Mouse (Mus musculus): ENCODE measurements around the gene Axdnd1. TPM values are rescaled to one million over a fixed set of nuclear protein-coding genes. Genes with fewer than 3 reads are reported as not detected.
"Not testable (repeated sequence)": the region's sequence is repeated elsewhere in the genome, so short reads cannot be mapped to it uniquely, and the experiment has no call there.

Gene Axdnd1
- total RNA-seq, 2 experiments from 2014 or later = not detected

DNA sequence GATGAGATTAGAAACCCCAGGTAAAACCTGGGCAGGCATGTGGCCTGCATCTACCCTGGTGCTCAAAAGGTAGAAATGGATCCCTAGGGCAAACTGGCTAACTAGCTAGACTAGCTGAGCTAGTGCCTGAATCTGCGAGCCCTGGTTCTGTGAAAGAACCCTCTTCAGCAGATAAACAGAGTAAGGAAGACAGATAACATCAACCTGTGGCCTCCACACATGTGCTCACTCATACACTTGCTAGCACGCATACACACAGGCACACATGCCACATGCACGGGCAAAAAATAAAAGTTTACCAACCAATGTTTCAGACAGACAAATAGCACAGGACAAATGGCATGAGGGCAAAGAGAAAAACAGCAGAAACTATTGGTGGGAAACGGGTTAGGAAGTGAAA lies 70.5 kb downstream of the Axdnd1 start:
- intact Hi-C loops (cut with DNase I) = no loop called here
- no peak for DNase-seq (ENCODE audit: low spot score)

DNA sequence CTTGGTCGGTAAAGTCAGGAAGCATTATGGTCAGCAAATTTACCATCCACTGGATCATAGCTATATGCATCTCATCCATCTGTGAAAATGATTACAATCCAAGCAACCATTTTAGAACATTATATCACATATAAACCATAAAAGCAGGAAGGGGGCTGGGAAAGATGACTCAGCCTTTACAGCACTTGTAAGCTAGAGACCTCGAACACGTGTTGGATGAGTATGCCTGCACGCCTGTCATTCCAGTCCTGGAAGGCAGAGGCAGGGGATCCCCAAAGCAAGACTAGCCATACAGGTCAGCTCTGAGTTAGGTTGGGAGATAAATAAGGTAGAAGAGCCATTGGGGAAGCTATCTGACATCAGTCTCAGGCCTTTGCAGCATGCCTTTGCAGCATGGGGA lies 71.9 kb downstream of the Axdnd1 start:
- no peak for DNase-seq (ENCODE audit: low spot score)
- intact Hi-C loops (cut with DNase I) = no loop called here

DNA sequence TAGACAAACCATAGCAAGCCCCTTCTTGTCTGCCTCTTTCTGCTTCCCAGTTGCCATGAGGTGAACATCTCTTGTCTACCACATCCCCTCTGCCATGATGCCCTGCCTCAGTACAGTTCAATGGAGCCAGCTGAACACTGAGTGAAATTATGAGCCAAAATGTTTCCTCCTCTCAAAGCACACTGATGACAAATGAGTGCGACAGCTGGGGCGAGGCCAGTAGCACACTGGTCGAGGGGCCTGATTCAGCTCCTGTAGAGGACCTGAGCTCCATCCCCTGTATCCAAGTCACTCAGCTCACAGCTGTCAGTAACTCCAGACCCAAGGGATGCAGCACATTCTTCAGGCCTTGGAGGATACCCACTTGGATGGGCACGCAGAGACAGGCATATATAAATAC lies 75.3 kb downstream of the Axdnd1 start:
- no peak for DNase-seq (ENCODE audit: low spot score)
- intact Hi-C loops (cut with DNase I) = no loop called here

DNA sequence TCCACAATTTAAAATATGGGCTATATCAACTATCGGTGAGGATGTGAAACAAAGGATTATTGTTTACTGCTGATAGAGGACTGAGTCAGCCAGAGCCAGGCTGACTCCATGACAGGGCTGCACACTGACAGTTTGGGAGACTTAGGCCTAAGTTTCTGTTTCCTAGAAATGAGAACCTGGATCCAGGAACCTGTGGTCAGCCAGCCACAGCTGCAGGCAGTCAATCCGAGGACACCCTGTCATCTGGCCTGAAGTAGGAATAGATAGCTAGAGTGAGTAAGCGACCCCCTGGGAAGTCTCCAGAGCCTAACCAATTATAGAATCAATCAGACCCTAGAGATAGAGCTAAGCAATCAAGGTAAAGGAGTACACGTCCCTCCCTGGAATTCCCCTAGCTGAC lies 76.5 kb downstream of the Axdnd1 start:
- DNase-seq (ENCODE audit: low spot score) = no peak
- intact Hi-C loops (cut with DNase I) = no loop called here

DNA sequence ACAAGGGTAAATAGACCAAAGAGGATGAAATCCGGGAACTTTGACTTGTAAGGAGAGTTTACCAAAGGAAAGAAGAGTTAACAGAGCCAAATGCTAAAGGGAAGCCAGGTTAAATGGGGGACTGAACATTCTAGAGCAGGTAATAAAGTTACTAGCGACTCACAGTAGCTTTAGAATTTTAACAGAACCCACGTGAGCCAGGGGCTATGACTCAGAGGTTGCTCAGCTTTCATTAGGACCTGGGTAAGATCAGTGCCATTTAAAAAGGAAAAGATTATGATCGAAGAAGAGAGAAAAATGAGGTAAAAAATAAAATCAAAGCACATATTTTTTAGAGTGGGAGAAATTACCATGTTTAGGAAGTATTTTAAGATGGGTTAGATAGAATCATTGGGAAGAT lies 80.1 kb downstream of the Axdnd1 start:
- intact Hi-C loops (cut with DNase I) = no loop called here
- DNase-seq (ENCODE audit: low spot score) = no peak

DNA sequence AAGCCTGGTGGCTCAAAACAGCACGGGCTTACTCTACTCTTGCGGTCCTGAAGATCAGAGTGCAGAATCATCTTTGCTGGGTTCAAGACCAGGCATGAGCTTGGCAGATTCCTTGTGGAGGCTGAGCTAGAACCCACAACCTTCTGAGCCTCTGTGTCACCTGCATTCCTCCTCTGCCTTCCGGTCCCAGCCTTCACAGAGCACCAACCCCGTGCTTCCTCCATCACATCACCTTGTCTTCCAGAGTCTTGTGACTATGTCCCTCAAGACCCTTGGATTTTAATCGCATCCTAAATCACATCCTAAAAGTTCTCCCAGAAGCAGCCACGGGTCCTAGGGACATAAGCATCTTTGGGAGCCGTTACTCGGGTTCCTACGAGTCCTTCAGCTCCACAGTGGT lies 97.8 kb downstream of the Axdnd1 start:
- DNase-seq (ENCODE audit: low spot score) = no peak
- intact Hi-C loops (cut with DNase I) = no loop called here

DNA sequence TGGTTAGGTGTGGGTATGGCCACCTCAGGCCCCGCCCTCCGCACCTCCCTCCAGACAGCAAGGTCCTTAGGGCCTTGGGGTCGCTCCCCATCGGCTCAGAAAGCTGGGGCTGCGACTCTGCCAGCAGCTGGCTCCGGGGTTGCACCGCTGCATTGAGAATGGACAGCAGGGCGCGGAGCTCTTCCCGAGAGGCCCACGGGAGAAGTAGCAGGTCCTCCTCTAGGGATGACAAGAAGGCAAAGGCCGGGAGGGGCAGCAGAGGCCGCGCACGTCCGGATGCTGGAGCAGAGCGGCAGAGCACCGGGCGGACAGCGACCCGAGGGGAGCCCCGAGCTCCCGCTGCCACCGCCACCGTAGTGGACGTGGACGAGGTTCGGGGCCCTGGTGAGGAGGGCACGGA lies 110.3 kb downstream of the Axdnd1 start, which contains the start of gene Nphs2:
Gene Nphs2, plus strand, starts transcription at position 98 of the 400 bp plus-strand sequence.
- no peak for DNase-seq (ENCODE audit: low spot score)

DNA sequence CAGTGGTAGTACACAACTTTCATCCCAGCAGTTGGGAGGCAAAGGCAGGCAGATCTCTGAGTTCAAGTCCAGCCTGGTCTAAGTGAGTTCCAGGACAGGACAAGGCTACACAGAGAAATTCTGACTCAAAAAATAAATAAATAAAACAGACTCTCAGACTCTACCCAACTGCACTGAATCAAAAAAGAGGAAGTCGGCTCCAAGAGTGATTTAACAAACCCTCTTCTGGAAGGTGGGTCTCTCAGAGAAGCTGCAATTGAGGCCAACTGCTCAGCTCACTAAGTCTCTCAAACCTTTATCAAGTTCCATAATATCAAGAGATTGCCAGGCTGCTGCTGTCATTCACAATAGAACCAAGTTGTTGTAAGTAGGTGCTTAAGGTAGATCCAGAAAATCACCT lies 112.4 kb downstream of the Axdnd1 start:
- intact Hi-C loops (cut with DNase I) = no loop called here
- no peak for DNase-seq (ENCODE audit: low spot score)

More for the DNA sequence above, 110.3 kb downstream of the Axdnd1 start, which contains the start of gene Nphs2:
- intact Hi-C loops (cut with DNase I) = no loop called here

DNA sequence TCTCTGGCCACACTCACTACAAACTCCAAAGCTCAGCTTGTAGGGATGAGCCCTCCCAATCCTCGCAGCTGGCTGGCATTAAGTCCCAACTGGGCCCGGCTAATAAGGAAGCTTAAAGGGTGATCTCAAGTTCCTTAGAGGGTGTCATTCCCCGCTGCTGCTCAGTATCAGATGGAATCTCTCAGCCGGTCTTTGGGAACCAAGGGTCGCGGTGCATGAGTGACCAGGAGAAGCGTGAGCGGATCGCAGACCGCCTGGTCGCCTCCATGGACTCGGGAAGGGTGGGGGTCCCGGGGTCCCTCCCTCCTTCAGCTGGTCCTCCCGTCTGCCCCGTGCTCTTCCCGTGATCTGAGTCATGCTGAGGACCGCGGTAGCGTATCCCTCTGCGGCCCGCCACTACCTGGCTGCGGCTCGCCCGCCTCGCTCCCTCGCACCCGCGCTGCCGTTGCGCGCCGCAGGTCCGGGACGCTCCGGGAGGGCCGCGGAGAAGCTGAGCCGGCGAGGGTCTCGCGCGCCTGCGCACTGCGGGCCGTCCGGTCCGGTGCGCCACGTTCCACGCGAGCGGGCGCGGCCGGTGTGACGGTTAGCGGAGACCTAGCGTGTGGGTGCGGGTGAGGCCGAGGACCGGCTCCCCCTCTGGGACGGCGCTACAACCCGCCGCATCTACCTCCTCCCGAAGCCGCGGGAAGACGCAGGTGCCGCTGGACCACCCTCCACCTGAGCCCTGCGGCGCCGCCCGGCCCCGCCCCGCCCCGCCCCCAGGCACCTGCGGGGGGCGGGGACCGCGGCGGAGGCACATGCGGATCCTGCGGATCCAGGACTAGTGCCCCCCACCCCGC lies 117.8 kb downstream of the Axdnd1 start, which contains the start of gene Tdrd5:
Gene Tdrd5, minus strand, starts transcription at position 754 of the 839 bp plus-strand sequence.
- no peak for DNase-seq (ENCODE audit: low spot score)
- intact Hi-C loops (cut with DNase I) = no loop called here

DNA sequence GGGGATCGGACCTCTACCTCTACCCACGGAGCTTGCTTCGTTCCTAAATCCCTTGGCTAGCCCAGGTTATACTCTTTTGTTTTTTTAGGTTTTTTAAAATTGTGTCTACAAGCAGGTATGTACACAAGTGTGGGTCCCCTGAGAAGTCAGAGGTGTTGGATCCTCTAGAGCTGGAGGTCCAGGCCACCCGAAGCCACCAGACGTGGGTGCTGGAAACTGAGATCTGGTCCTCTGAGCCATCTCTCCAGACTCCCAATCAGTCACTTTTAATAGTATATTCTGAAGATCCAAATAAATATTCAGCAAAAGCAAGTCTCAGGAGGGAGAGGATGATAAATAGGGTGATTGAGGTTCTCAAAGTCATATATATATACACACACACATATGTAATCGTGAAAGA lies 130.9 kb downstream of the Axdnd1 start:
- no peak for DNase-seq (ENCODE audit: low spot score)
- intact Hi-C loops (cut with DNase I) = no loop called here

DNA sequence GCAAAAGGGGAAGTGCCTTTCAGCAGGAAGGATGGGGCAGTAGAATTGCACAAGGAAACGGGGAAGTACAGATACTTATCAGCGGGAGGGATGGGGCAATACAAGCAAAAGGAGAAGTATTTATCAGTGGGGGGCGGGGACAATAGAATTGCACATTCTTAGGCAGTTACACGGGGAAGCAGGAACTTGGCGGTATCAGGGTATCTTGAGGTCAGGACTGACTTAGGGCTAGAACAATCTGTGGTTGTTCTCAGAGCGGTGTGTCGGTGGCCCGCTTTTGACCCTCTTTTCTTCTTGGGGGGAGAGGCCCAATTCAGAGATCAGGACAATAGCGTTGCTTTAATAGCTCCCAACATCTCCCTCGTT lies 131.8 kb downstream of the Axdnd1 start:
- intact Hi-C loops (cut with DNase I); DNase-seq (ENCODE audit: low spot score): not testable (repeated sequence)

DNA sequence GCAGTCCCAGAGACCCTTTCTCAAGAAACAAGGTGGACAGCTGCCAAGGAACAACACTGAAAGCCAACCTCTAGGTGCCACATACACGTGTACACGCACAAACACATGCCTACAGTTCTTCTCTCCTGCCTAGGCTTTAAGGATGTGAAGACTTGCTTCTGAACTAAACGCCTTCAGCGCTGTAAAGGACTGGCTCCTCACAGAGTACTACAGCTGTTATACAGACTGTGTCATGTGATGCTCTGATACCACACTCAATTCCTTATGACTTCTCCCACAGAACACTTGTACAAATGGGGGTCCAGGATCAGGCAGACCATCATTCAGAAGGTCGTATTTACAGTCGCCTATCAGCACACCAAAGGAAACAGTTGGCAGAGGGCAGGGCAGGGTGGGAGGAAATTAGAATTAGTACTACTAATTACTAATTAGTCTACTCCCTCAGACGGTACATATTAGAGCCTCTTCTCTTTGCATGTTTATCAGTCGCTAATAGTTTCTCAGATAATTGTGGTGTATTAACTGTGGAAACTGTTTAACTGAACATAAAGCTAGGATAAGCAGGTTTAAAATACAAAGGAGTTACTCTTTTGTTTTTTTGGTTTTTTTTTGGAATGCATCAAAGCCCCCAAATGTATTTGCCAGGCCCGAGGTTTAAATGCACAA lies 132.3 kb downstream of the Axdnd1 start:
- DNase-seq (ENCODE audit: low spot score) = no peak
- intact Hi-C loops (cut with DNase I) = no loop called here

DNA sequence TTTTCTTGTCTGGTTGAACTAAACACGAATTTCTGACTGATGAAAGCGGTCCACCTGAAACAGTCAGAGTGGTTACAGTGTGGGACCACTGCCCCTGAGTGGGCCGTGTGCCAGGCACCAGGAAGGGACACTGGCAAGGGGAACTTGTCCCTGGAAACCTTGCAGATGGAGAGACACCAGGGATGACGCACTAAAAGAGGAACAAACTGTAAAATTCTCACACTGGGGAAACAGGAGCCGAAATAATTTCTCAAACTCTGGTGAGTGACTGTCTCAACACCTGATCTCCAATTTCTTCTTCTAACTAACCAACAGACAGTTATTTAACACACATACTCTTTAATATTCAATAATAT lies 135.4 kb downstream of the Axdnd1 start:
- no peak for DNase-seq (ENCODE audit: low spot score)
- intact Hi-C loops (cut with DNase I) = no loop called here

DNA sequence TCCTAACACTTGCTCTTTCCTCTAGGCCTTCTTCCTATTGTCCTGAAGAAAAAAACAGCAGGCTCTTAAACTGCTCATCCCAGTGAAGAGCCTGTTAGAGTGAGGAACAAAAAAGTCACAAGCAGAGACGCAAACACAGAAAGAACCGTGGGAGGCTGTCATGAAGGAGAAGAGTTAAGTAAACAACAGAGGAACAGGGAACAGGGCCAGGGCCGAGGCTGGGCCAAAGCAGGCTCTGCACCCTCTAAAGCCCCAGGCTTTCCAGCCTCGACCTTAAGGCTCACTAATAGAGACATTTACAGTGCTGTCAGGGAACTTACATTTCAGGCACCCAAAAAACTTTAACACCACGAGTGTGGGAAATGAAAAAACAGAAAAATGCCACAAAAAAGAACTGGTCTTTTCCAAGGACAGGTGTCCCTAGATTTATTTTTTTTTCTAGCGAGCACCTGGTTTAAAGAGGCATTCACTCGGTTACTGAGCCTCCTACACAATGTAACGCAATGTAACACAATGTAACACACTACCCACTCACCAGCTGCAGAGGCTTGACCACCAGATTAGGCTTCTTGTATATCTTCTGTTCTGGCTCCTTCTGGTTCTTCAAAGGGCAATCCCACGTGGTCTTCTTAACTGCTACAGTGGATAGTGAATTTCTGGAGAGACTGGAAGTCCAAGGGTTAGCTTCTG lies 136.0 kb downstream of the Axdnd1 start:
- intact Hi-C loops (cut with DNase I) = no loop called here
- no peak for DNase-seq (ENCODE audit: low spot score)

DNA sequence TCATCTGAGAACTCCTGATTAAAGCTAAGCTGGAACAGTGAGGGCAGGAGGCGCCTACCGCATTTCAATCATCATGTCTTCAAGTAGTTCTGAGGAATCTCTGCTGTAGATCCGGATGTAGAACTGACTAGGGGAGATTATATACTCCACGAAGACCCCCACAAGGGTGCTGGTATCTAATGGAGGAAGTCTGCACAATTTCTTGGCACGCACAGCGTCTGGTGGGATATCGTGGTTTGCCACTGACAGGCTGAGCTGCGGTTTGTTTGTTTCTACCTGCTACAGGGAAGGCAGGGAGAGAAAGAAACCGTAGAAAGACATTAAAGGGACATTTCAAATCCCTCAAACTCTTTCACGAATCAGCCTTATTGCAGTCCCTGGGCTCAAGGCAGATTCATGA lies 136.8 kb downstream of the Axdnd1 start:
- intact Hi-C loops (cut with DNase I) = no loop called here
- no peak for DNase-seq (ENCODE audit: low spot score)

DNA sequence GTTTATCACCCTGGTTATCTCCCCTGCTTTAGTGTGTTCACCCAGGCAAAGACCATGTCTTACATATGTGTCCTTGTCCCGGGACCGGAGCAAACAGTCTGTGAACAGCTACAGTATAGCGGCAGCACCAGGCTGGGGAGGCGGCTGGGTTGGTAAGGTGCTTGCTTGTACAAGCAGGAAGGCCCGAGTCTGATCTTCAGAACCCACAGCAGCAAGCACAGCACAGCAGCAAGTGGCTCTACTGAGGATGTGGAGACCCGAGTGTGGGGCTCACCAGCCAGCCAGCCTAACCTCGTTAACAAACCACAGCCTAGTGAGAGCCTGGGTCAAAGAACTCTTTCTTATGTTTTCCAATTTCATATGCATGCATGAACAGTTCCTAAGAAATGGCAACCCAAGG lies 140.8 kb downstream of the Axdnd1 start:
- DNase-seq (ENCODE audit: low spot score) = no peak
- intact Hi-C loops (cut with DNase I) = no loop called here

DNA sequence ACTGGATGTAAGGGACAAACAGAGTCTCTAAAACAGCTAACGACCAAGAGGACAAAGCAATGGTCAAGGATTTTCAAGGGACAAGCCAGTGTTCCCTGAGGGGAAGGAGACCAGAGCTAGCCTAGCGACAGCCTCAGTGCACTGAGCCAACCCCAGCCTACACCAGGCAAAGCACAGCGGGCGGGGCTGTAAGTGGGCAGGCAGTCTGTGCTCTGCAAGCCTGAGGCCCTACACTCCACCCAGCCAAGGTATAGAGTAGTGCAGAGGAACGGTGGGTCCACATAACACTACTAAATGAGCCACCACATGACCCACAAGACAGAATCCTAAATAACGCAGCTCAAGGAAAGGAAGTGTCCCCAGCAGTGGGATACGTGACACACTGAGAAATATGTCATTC lies 147.3 kb downstream of the Axdnd1 start:
- intact Hi-C loops (cut with DNase I) = no loop called here
- no peak for DNase-seq (ENCODE audit: low spot score)
